Mouse (Mus musculus): ENCODE results near the gene Cabp7. TPM values are rescaled to one million over a fixed set of nuclear protein-coding genes. Genes with fewer than 3 reads are reported as not detected.

Cabp7 gene
- polyA plus RNA-seq, 1 experiment: not detected

GRCm38 (mm10) chr11:4737682-4738081 lies 8.9 kb downstream of the Cabp7 start:
- Histone ChIP-seq H3K4me3 (replicated peaks) (no peak overlapping the region), H3K4me1 (ENCODE audit: control insufficient read depth) (no peaks in the 10 kb centered on the region; the same call in 1 of the 2 replicates), H3K27me3 (ENCODE audit: control insufficient read depth) (peaks cover 9% of the 10 kb centered on the region), H3K9me3 (ENCODE audit: control insufficient read depth, low read length) (no peaks in the 10 kb centered on the region), H3K36me3 (ENCODE audit: control insufficient read depth) (peaks cover 4% of the 10 kb centered on the region; the same call in 1 of the 2 replicates)
- TF ChIP-seq TAL1 (IDR thresholded peaks at IDR 0.05; ENCODE audit: low read length) (no peak), GATA1 (IDR thresholded peaks at IDR 0.05; ENCODE audit: low read length) (no peak)

- TF ChIP-seq TAL1 (IDR thresholded peaks at IDR 0.05; ENCODE audit: low read length): no peak
- no peak for TF ChIP-seq GATA1 (IDR thresholded peaks at IDR 0.05; ENCODE audit: low read length)
- Histone ChIP-seq H3K27me3 (ENCODE audit: control insufficient read depth) (no peaks in the 10 kb centered on the region), H3K4me1 (ENCODE audit: control insufficient read depth) (no peaks in the 10 kb centered on the region; the same call in 1 of the 2 replicates), H3K4me3 (replicated peaks) (no peak overlapping the region), H3K9me3 (ENCODE audit: control insufficient read depth, low read length) (no peaks in the 10 kb centered on the region), H3K36me3 (ENCODE audit: control insufficient read depth) (peaks cover 4% of the 10 kb centered on the region; the same call in 1 of the 2 replicates)
Measured at GRCm38 (mm10) chr11:4736355-4736754, 10.2 kb downstream of the Cabp7 start.

DNA sequence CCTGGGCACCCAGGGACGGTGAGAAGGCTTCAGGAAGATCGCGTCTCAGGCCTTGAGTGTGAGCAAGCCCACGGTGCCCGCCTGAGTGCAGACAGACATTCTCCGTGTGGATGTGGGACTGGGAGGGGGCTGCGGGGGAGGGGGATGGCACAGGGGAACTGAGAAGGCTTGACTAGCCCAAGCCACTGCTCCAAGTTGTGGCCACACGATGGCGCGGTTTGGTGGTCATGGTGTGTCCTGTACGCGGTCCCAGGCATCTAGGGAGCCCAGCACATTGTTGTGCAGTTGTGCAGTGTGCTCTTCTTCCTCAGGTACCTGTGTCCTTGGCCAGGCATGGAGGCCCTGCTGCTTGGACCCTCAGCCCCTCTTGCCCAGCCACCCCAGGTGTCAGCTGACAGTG lies 12.4 kb downstream of the Cabp7 start:
- Histone ChIP-seq H3K9me3 (ENCODE audit: control insufficient read depth, low read length) (no peaks in the 10 kb centered on the region), H3K36me3 (ENCODE audit: control insufficient read depth) (peaks cover 7% of the 10 kb centered on the region; the same call in 1 of the 2 replicates), H3K4me3 (replicated peaks) (no peak overlapping the region), H3K27me3 (ENCODE audit: control insufficient read depth) (no peaks in the 10 kb centered on the region), H3K4me1 (ENCODE audit: control insufficient read depth) (no peaks in the 10 kb centered on the region)
- TF ChIP-seq GATA1 (IDR thresholded peaks at IDR 0.05; ENCODE audit: low read length) (no peak), TAL1 (IDR thresholded peaks at IDR 0.05; ENCODE audit: low read length) (no peak)

DNA sequence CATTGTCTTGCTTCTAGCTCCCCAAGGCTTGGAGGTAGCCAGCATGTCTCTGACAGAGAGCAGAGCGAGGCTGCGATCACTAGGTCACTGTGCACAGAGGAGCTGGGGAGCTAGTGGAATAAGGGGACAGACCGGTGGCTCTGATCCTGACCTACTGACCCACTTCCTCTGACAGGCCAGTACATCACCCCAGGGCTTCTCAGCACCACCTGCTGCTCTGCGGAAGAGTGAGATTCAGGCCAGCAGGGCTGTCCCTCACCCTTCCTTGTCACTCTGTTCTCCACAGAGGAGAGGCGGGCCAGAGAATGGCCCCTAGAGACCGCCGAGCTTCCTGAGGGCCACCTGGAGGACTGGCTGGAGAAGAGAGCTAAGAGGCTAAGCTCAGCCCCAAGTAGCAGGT lies 14.8 kb downstream of the Cabp7 start:
- no peak overlapping the region for H3K4me3 ChIP-seq (replicated peaks)
- TF ChIP-seq GATA1 (IDR thresholded peaks at IDR 0.05; ENCODE audit: low read length): no peak
- no peak for TF ChIP-seq TAL1 (IDR thresholded peaks at IDR 0.05; ENCODE audit: low read length)
- no peaks in the 10 kb centered on the region for H3K9me3 ChIP-seq (ENCODE audit: control insufficient read depth, low read length)
- H3K27me3 ChIP-seq (ENCODE audit: control insufficient read depth): no peaks in the 10 kb centered on the region
- no peaks in the 10 kb centered on the region for H3K4me1 ChIP-seq (ENCODE audit: control insufficient read depth)
- H3K36me3 ChIP-seq (ENCODE audit: control insufficient read depth): peaks cover 3% of the 10 kb centered on the region; the same call in 1 of the 2 replicates

- Histone ChIP-seq H3K27me3 (ENCODE audit: control insufficient read depth) (no peaks in the 10 kb centered on the region), H3K4me1 (ENCODE audit: control insufficient read depth) (no peaks in the 10 kb centered on the region), H3K9me3 (ENCODE audit: control insufficient read depth, low read length) (no peaks in the 10 kb centered on the region), H3K36me3 (ENCODE audit: control insufficient read depth) (peaks cover 3% of the 10 kb centered on the region; the same call in 1 of the 2 replicates), H3K4me3 (replicated peaks) (no peak overlapping the region)
- TF ChIP-seq TAL1 (IDR thresholded peaks at IDR 0.05; ENCODE audit: low read length) (no peak), GATA1 (IDR thresholded peaks at IDR 0.05; ENCODE audit: low read length) (no peak)
Measured at GRCm38 (mm10) chr11:4730913-4731312, 15.7 kb downstream of the Cabp7 start.

DNA sequence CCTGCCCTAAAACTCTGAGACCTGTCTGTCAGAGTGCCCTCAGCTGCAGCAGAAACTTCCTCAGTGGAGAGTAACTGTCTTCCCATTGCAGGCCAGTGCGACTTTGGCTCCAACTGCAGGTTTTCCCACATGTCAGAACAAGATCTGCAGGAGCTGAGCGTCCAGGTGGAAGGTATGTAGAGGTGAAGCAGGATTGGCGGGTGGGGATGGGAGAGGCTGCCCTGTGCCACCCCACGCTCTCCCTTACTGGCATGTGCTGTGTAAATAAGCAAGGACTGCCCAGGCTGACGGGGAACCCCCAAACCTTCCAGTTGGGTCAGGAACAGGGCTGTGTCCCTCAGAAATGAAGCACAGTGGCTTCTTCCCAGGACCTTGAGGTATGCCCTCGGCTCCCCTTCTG lies 16.5 kb downstream of the Cabp7 start:
- no peak overlapping the region for H3K4me3 ChIP-seq (replicated peaks)
- TF ChIP-seq TAL1 (IDR thresholded peaks at IDR 0.05; ENCODE audit: low read length) (no peak), GATA1 (IDR thresholded peaks at IDR 0.05; ENCODE audit: low read length) (no peak)
- no peaks in the 10 kb centered on the region for H3K27me3 ChIP-seq (ENCODE audit: control insufficient read depth)
- peaks cover 3% of the 10 kb centered on the region; the same call in 1 of the 2 replicates for H3K36me3 ChIP-seq (ENCODE audit: control insufficient read depth)
- H3K4me1 ChIP-seq (ENCODE audit: control insufficient read depth): no peaks in the 10 kb centered on the region
- no peaks in the 10 kb centered on the region for H3K9me3 ChIP-seq (ENCODE audit: control insufficient read depth, low read length)

DNA sequence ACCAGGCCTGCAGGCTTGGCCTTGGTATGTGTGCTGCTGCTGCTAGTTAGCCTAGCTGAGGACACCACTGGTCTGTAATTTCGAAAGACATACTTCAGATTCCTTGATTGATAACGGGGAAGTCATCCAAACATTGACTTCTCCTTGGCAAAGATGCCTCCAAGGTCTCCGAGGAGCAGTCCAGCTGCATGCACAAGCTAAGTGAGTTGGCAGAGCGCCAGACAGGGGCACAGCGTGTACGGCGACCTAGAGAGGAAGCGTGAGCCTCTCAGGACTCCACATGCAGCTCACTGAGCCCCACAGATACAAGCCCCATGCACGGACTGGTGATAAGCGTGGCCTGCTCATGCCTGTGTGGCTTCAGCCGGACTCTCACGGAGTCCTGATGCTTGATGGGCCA lies 17.0 kb downstream of the Cabp7 start:
- no peak for TF ChIP-seq GATA1 (IDR thresholded peaks at IDR 0.05; ENCODE audit: low read length)
- TF ChIP-seq TAL1 (IDR thresholded peaks at IDR 0.05; ENCODE audit: low read length): no peak
- H3K4me3 ChIP-seq (replicated peaks): no peak overlapping the region
- no peaks in the 10 kb centered on the region for H3K9me3 ChIP-seq (ENCODE audit: control insufficient read depth, low read length)
- no peaks in the 10 kb centered on the region for H3K4me1 ChIP-seq (ENCODE audit: control insufficient read depth)
- H3K27me3 ChIP-seq (ENCODE audit: control insufficient read depth): no peaks in the 10 kb centered on the region
- peaks cover 8% of the 10 kb centered on the region for H3K36me3 ChIP-seq (ENCODE audit: control insufficient read depth)

DNA sequence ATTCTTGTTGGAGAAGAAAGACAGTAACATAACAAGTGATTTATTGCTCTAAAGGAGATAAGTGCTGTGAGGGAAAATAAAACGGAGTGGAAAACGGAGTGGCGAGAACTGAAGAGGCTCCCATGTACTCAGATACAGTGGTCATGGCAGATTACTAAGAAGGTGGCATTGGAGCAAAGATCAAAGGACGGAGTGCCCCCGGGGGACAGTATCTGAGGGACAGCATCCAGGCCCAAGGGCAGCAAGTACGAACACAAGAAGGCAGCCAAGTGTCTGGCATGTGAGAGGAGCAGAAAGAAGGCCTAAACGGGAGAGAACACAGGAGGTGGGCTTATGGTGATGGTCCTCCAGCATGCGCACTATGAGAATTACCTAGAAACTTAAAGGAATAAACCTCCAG lies 24.9 kb downstream of the Cabp7 start:
- Histone ChIP-seq H3K4me1 (ENCODE audit: control insufficient read depth) (no peaks in the 10 kb centered on the region), H3K27me3 (ENCODE audit: control insufficient read depth) (no peaks in the 10 kb centered on the region), H3K4me3 (replicated peaks) (no peak overlapping the region), H3K9me3 (ENCODE audit: control insufficient read depth, low read length) (no peaks in the 10 kb centered on the region), H3K36me3 (ENCODE audit: control insufficient read depth) (peaks cover 13% of the 10 kb centered on the region)
- TF ChIP-seq TAL1 (IDR thresholded peaks at IDR 0.05; ENCODE audit: low read length) (no peak), GATA1 (IDR thresholded peaks at IDR 0.05; ENCODE audit: low read length) (no peak)

DNA sequence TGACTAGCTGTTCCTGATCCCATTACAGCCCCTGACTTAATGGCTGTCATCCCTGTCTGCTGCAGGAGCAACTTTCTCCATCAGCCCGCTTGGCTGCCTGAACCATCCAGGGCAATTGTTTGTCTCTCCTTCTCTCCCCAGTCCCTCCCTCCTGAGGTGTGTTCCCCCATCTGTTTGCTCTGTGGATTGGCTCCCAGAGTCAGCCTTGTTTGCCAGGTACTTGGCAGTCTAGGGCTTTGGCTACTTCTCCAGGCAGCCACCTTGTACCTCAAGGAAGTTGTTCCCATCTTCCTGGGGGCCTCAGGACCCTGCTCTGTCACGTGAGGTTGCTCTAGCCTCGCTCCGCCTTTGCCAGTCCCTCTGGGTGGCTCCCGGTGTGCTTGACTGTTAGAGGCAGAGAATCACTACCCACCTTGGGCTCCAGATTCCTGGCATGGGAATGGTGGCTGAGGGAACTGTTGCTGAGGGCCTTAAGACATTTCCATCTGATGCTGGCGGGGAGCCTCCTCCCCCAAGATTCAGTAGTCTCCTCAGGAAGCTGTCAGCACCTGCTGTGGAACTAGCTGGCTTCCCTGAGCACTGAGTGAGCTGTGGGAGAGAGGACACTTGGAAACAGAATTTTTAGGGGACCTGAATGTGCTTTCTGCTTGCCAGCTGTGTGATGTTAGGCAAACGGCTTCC lies 25.5 kb downstream of the Cabp7 start:
- H3K36me3 ChIP-seq (ENCODE audit: control insufficient read depth): peaks cover 13% of the 10 kb centered on the region
- TF ChIP-seq GATA1 (IDR thresholded peaks at IDR 0.05; ENCODE audit: low read length) (no peak), TAL1 (IDR thresholded peaks at IDR 0.05; ENCODE audit: low read length) (no peak)
- H3K4me3 ChIP-seq (replicated peaks): no peak overlapping the region
- H3K27me3 ChIP-seq (ENCODE audit: control insufficient read depth): no peaks in the 10 kb centered on the region
- H3K9me3 ChIP-seq (ENCODE audit: control insufficient read depth, low read length): no peaks in the 10 kb centered on the region
- H3K4me1 ChIP-seq (ENCODE audit: control insufficient read depth): no peaks in the 10 kb centered on the region
